Mouse (Mus musculus) adrenal gland, postnatal 4 days (tissue): ENCODE measurements around the gene Lin7a. TPM values are rescaled to one million over a fixed set of nuclear protein-coding genes. Genes with fewer than 3 reads are reported as not detected.

Experiments
- DNase-seq, 2 experiments: peaks; one replicate each; pipeline ENCODE4 v3.0.0; 2021 to 2022; ENCODE audit warnings: low spot score in 2 of 2, mixed read lengths in 2 of 2
- total RNA-seq, 2 experiments: library from RNA; stranded (reverse); gene quantifications; 2 replicates each; pipeline ENCODE4 v1.2.3; 2021

Gene Lin7a
- total RNA-seq, 2 experiments from 2014 or later, result 2.3 to 2.4 TPM

GRCm38 (mm10) chr10:107418306-107418705, 146.8 kb downstream of the Lin7a start:
- no peak for DNase-seq

GRCm38 (mm10) chr10:107436967-107437366, 165.5 kb downstream of the Lin7a start:
- no peak for DNase-seq

- no peak for DNase-seq
Measured at GRCm38 (mm10) chr10:107442781-107443180, 171.3 kb downstream of the Lin7a start.

- DNase-seq, result no peak
Measured at GRCm38 (mm10) chr10:107449496-107450330, 178.2 kb downstream of the Lin7a start.

GRCm38 (mm10) chr10:107467819-107468218, 196.3 kb downstream of the Lin7a start:
- DNase-seq, result no peak

Other genes starting within 250 kb of the Lin7a start
- gene Acss3, start 148.0 kb upstream of the Lin7a start, total RNA-seq, result 1 to 10 TPM; 5.1 TPM
- under 1 TPM in 1 of 2 experiments, not detected in 1; 0.23 TPM for gene Myf5, start 214.4 kb downstream of the Lin7a start, total RNA-seq
- gene Myf6, start 223.1 kb downstream of the Lin7a start, total RNA-seq, result 1 to 10 TPM in 1 of 2 experiments, under 1 TPM in 1; 0.48 to 2.8 TPM